Mouse (Mus musculus) spleen, postnatal 36 days (tissue): Measurements from ENCODE around the gene Pgp.

Experiments used
- DNase-seq, 2 experiments: peaks; one replicate each; pipeline ENCODE4 v3.0.0; 2022; ENCODE audit warnings: low spot score in 2 of 2, mixed read lengths in 1 of 2

Pgp gene

GRCm38 (mm10) chr17:24520450-24520849 is 50.3 kb downstream of the Pgp start:
- no peak for DNase-seq
